ENCODE assay signal across 8 mouse cellular contexts in genomic region chr3:107094028-107094427, GRCm38 (mm10). TPM values are rescaled to one million over a fixed set of nuclear protein-coding genes. Genes with fewer than 3 reads are reported as not detected.
A peak's percentile ranks its signal among the peaks of the same experiment; 100 is the strongest.
DNase-seq lines count a peak whose midpoint lies in the region; ATAC-seq and TF ChIP-seq lines count a peak whose summit lies in the region.

No protein-coding gene starts in this region.

- H3K27ac ChIP-seq in bone marrow macrophage, adult 2 months (ENCODE audit: insufficient read depth, low read depth, low read length): no peak overlapping the region
- H3K27ac ChIP-seq in embryonic facial prominence, embryonic 14.5 days (replicated peaks; ENCODE audit: low read depth, low read length): no peak overlapping the region
- H3K27ac ChIP-seq in intestine, postnatal 0 days (ENCODE audit: low read depth, low read length): no peak overlapping the region

- no peak overlapping the region for H3K4me3 ChIP-seq in bone marrow macrophage, adult 2 months (ENCODE audit: insufficient read depth, low read length)
- no peak overlapping the region for H3K4me3 ChIP-seq in embryonic facial prominence, embryonic 14.5 days (ENCODE audit: low read depth, low read length)
- H3K4me3 ChIP-seq in intestine, postnatal 0 days (ENCODE audit: low read depth, low read length): no peak overlapping the region
- H3K4me3 ChIP-seq in megakaryocyte, embryonic 14.5 days (replicated peaks): peak overlapping the region; percentile 66

- 2% methylated on average over 4 of the region's 4 CpGs for WGBS in embryonic facial prominence, embryonic 14.5 days
- WGBS in intestine, postnatal 0 days: 3% methylated on average over 4 of the region's 4 CpGs

- H3K4me2 ChIP-seq in embryonic facial prominence, embryonic 14.5 days (ENCODE audit: low read depth, low read length): no peak overlapping the region
- H3K4me2 ChIP-seq in intestine, postnatal 0 days (replicated peaks; ENCODE audit: low read depth): no peak overlapping the region

- no peaks in the 10 kb centered on the region for H3K9me3 ChIP-seq in embryonic facial prominence, embryonic 14.5 days (ENCODE audit: control insufficient read depth, low read length)
- no peaks in the 10 kb centered on the region for H3K9me3 ChIP-seq in intestine, postnatal 0 days (ENCODE audit: control insufficient read depth)
- H3K9me3 ChIP-seq in megakaryocyte, embryonic 14.5 days: no peaks in the 10 kb centered on the region

- intact Hi-C loops in gastrocnemius, postnatal 36 days (cut with DNase I): loop anchor here (1.0 to 5.0 kb wide), 2 partner anchors 55 to 373 kb away; no protein-coding TSS in a partner anchor

- 0 out of 2 replicates have a peak, but pooled peaks cover 5% of the 10 kb centered on the region for H3K27me3 ChIP-seq in embryonic facial prominence, embryonic 14.5 days (replicated peaks; ENCODE audit: control insufficient read depth, insufficient read depth, low read length)
- 0 out of 2 replicates have a peak, but pooled peaks cover 2% of the 10 kb centered on the region for H3K27me3 ChIP-seq in intestine, postnatal 0 days (replicated peaks; ENCODE audit: control insufficient read depth, insufficient read depth, low read length)
- peaks cover 70% of the 10 kb centered on the region for H3K27me3 ChIP-seq in megakaryocyte, embryonic 14.5 days (replicated peaks)
- no peaks in the 10 kb centered on the region for H3K27me3 ChIP-seq in splenic B cell, adult 2 months (ENCODE audit: control insufficient read depth, insufficient read depth, low read length, poor library complexity, severe bottlenecking)

- peaks cover 13% of the 10 kb centered on the region for H3K4me1 ChIP-seq in bone marrow macrophage, adult 2 months (ENCODE audit: control insufficient read depth, insufficient read depth, low read length)
- no peaks in the 10 kb centered on the region for H3K4me1 ChIP-seq in embryonic facial prominence, embryonic 14.5 days (ENCODE audit: control insufficient read depth, insufficient read depth, low read length)
- no peaks in the 10 kb centered on the region for H3K4me1 ChIP-seq in intestine, postnatal 0 days (replicated peaks; ENCODE audit: control insufficient read depth, insufficient read depth, low read length)
- H3K4me1 ChIP-seq in megakaryocyte, embryonic 14.5 days: peaks cover 6% of the 10 kb centered on the region

- H3K36me3 ChIP-seq in embryonic facial prominence, embryonic 14.5 days (ENCODE audit: control insufficient read depth, insufficient read depth, low read length): no peaks in the 10 kb centered on the region
- H3K36me3 ChIP-seq in intestine, postnatal 0 days (ENCODE audit: control insufficient read depth, insufficient read depth): no peaks in the 10 kb centered on the region
- no peaks in the 10 kb centered on the region for H3K36me3 ChIP-seq in megakaryocyte, embryonic 14.5 days (replicated peaks; ENCODE audit: low read length)
- H3K36me3 ChIP-seq in splenic B cell, adult 2 months (ENCODE audit: control insufficient read depth, insufficient read depth, low read length, poor library complexity, severe bottlenecking): no peaks in the 10 kb centered on the region

- no peak for ATAC-seq in embryonic facial prominence, embryonic 14.5 days (ENCODE audit: low read depth)
- no peak for ATAC-seq in intestine, postnatal 0 days

- DNase-seq in gastrocnemius, postnatal 10 days: peak; percentile 24
- DNase-seq in gastrocnemius, postnatal 36 days: no peak
- peak; percentile 61 to 65 for DNase-seq in B cell, adult 2 months
- peak; percentile 56 for DNase-seq in embryonic facial prominence, embryonic 14.5 days (ENCODE audit: low spot score)
- DNase-seq in splenic B cell, adult 2 months (ENCODE audit: low read depth, low spot score): peak; percentile 73

- no peak for TF ChIP-seq POLR2A in bone marrow macrophage, adult 2 months (IDR thresholded peaks at IDR 0.05; ENCODE audit: borderline replicate concordance, low read depth, low read length)

- no peak overlapping the region for H3K9ac ChIP-seq in embryonic facial prominence, embryonic 14.5 days (ENCODE audit: low read depth, low read length)
- no peak overlapping the region for H3K9ac ChIP-seq in intestine, postnatal 0 days (ENCODE audit: low read depth, low read length)

- TF ChIP-seq CTCF in bone marrow macrophage, adult 2 months (IDR thresholded peaks at IDR 0.05; ENCODE audit: low read depth, low read length): peak; percentile 39; the same call in 1 of the 2 replicates
- peak; percentile 92 for TF ChIP-seq CTCF in intestine, postnatal 0 days (IDR thresholded peaks at IDR 0.05; ENCODE audit: low read depth)

RNA-seq across cellular contexts. Expression of gene Kcna2, which starts 6.9 kb away (rescaled TPM):
- 1 to 10 TPM; 2.9 to 5.0 TPM for total RNA-seq in gastrocnemius, postnatal 10 days (2021)
- 1 to 10 TPM; 1.1 to 1.5 TPM for total RNA-seq in gastrocnemius, postnatal 36 days (2021)
- not detected in 2 replicates for polyA plus RNA-seq in bone marrow macrophage, adult 2 months (2012; ENCODE audit: insufficient read depth, insufficient read length, missing spikeins)
- polyA plus RNA-seq in embryonic facial prominence, embryonic 14.5 days (2014; fragmentation: Nextera tagmentation; extraction: Ambion mirVana): 0.42 and 0.46 TPM in 2 replicates
- polyA plus RNA-seq in intestine, postnatal 0 days (2015; fragmentation: Nextera tagmentation; extraction: Ambion mirVana): 0.05 and 0.07 TPM in 2 replicates
- polyA plus RNA-seq in megakaryocyte, embryonic 14.5 days (2012; ENCODE audit: insufficient read depth, low replicate concordance): not detected in 2 replicates

RNA-seq across cellular contexts. Expression of gene Kcna3, which starts 58.1 kb away (rescaled TPM):
- total RNA-seq in gastrocnemius, postnatal 10 days (2021): under 1 TPM; 0.28 to 0.70 TPM
- under 1 TPM in 1 of 2 experiments, not detected in 1; 0.54 TPM for total RNA-seq in gastrocnemius, postnatal 36 days (2021)
- 1.1 and 2.5 TPM in 2 replicates for polyA plus RNA-seq in bone marrow macrophage, adult 2 months (2012; ENCODE audit: insufficient read depth, insufficient read length, missing spikeins)
- 1.0 and 1.2 TPM in 2 replicates for polyA plus RNA-seq in embryonic facial prominence, embryonic 14.5 days (2014; fragmentation: Nextera tagmentation; extraction: Ambion mirVana)
- 0.13 and 0.29 TPM in 2 replicates for polyA plus RNA-seq in intestine, postnatal 0 days (2015; fragmentation: Nextera tagmentation; extraction: Ambion mirVana)
- polyA plus RNA-seq in megakaryocyte, embryonic 14.5 days (2012; ENCODE audit: insufficient read depth, low replicate concordance): 9.2 and 16.7 TPM in 2 replicates

Comparison
In these comparisons a context has a peak if more than half of its experiments do, and no peak if none do; other contexts are left out.
1. DNase-seq: peak in gastrocnemius, postnatal 10 days (single experiment), B cell, adult 2 months (2 of 2), embryonic facial prominence, embryonic 14.5 days (single experiment) and splenic B cell, adult 2 months (single experiment); none in gastrocnemius, postnatal 36 days (0 of 2).